Mouse (Mus musculus) T-helper 17 cell (primary cell): ENCODE data around the gene Hist1h4i.
"Not testable (repeated sequence)": the region's sequence is repeated elsewhere in the genome, so short reads cannot be mapped to it uniquely, and the experiment has no call there.

ENCODE experiments used
- in situ Hi-C, 2 experiments: fragments of 300-600 bp; cut with MboI, MseI; formaldehyde crosslinking; loops; 1 replicate in 1 of 2; 2 replicates in 1 of 2; pipeline ENCODE4 v1.15.1; 2025; ENCODE audit warnings: high pct_unique_total_duplicates in 2 of 2

The Hist1h4i gene

DNA sequence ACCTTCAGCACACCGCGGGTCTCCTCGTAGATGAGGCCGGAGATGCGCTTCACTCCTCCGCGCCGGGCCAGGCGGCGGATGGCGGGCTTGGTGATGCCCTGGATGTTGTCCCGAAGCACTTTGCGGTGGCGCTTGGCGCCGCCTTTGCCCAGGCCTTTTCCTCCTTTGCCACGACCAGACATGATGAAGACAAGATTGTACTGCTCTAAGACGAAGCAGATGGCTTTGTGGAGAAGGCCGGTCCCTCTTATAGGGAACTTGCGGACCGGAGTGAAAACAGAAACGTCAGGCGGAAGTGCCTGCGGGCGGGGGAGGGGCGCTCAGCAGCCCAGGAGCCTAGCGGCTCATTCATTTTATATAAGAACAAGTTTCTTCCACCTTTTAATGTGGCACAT lies at the start of gene Hist1h4i:
Gene Hist1h4i, minus strand, starts transcription at position 221 of the 395 bp plus-strand sequence.
- in situ Hi-C loops = loop anchor here (5.0 to 10.0 kb wide), 2 partner anchors 1514 to 1641 kb away; partner anchors contain the start of genes Hist1h1d (in 1 of the 2), Hist1h2ac (in 1 of the 2), Hist1h2bc (in 1 of the 2) and Hist1h4f (in 1 of the 2)

DNA sequence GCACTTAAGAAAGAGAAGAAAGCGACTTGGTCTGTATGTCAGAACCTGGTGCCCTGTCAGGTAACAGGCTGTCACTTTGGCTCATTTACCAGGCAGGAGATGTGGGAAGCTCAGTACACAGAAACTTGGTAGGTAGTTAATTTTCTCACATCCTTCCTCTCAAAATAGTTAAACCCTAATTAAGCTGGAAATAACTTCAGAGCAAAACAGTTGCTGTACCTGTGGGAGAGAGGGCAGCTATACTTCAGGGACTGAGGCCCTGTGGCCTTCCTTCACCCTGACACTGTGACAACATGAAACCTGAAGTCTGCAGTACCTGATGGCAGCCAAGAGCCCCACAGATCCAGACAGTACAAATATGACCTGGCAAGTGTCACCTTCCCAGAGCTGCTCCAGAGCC lies 43.0 kb upstream of the Hist1h4i start, which contains the start of gene Vmn1r188:
Gene Vmn1r188, plus strand, starts transcription at position 301 of the 400 bp plus-strand sequence.
- in situ Hi-C loops = not testable (repeated sequence)

DNA sequence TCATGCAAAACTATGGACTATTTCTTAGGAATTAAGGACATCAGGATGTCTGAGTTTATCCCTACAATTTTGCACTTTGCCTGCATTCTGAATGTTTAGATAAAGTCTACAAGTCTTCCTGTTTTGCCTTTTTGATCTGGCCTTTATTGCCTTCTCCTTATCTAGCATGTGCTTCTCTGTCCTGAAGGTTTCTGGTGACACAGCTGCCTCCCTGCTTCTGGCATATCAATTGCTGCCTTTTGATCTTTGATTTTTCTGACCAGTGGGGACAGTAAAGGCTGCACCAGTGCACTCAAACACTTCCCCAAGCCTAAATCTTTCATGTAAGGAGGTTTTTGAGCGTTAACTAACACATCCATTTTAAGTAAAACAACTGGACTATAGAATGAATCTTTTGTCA lies 22.3 kb upstream of the Hist1h4i start:
- in situ Hi-C loops = loop anchor here in 1 of 2 experiments (25.0 kb wide), 1 partner anchor 526 kb away; the partner anchor contains the start of genes Olfr1366 and Zkscan8

DNA sequence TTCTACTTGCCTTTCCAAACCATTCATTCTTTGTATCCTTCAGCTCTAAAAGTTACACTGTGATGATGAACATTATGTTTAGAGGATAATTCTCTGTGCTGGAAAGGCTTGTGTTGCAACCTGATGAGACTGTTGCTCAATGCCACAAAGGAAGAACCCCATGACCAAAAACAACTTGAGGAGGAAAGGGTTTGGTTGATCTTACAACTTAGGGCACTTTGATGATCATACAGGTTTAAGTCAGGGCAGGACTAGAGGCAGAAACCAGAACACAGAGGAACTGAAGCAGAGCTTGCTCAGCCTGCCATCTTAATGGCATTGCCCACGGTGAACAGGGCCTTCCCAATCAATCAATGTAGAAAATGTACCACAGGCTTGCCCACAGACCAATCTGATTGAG lies 20.3 kb upstream of the Hist1h4i start:
- in situ Hi-C loops = loop anchor here in 1 of 2 experiments (25.0 kb wide), 1 partner anchor 524 kb away; the partner anchor contains the start of genes Olfr1366 and Zkscan8

DNA sequence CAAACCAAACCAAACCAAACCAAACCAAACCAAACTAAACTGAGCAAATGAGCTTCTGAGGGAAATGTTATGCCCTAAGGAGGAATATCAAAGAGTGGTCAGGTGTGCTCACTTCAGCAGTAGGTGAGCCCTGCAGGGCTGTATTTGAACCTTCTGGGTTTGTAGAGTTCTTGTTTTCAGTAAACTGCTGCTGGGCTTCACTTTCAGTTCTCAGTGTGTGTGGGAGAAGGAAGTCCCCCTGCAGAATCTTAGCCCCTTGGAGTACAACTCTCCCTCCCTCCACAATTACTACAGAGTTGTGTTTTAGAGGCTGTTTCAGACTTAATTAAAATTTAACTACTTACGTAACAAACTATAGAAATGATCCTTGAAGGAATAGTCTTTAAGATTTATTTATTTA lies 12.6 kb upstream of the Hist1h4i start:
- in situ Hi-C loops = loop anchor here in 1 of 2 experiments (5.0 to 25.0 kb wide), 2 partner anchors 516 to 1244 kb away; partner anchors contain the start of genes Olfr1366 and Zkscan8

DNA sequence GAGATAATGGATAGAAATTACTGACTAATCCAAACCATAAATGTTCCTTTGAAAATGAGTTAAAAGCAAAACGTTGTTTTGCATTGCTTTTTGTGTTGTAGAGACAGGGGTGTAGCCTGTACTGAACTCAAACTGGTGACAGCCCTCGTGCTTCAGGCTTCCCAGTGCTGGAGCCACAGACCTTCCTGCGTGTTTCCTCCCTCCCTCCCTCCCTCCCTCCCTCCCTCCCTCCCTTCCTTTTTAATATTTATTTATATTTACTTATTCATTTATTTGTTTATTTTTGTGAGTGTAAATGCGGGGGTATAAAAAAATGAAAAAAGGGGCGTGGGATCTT lies 10.3 kb upstream of the Hist1h4i start:
- in situ Hi-C loops = loop anchor here in 1 of 2 experiments (5.0 to 25.0 kb wide), 2 partner anchors 514 to 1246 kb away; partner anchors contain the start of genes Olfr1366 and Zkscan8

DNA sequence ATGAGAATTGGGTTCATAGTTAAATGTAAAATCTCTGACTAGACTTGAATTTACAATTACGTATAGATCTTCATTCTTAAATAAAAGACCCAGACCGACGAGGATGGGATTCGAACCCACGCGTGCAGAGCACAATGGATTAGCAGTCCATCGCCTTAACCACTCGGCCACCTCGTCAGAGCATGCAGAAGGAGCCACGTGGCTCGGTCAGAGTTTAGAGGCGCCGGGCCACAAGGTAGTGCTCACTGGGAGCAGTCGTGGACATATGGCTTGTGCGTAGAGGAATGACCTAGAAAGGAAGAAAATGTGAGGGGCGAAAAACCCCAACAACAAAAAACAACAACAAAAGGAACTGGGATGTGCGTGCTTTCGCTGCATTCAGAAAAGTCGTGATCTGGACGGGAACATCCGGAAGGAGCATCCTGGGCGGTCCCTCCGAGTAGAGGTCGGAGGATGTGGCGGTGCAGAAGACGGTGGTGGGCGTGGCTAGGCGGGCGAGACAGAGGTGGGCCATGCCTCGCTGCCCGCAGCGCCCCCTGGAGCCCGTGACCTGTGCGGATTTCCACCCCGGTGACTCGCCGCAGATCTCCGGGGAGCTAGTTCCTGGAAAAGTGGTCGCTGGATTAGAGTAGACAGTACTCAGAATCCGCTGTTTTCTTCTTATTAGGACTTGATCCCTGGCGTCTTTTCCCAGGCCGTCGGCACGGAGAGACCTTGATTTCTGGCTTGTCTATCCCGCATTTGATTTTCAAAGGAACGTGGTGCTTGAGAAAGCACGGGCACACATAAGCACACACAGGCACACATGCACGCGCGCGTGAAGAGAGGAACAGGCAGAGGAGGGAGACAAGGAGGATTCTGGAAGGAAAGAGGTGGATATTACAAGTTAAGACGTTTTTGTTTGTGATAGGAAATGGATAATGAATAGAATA lies 9.7 kb upstream of the Hist1h4i start:
- in situ Hi-C loops = loop anchor here in 1 of 2 experiments (5.0 to 25.0 kb wide), 2 partner anchors 514 to 1246 kb away; partner anchors contain the start of genes Olfr1366 and Zkscan8

DNA sequence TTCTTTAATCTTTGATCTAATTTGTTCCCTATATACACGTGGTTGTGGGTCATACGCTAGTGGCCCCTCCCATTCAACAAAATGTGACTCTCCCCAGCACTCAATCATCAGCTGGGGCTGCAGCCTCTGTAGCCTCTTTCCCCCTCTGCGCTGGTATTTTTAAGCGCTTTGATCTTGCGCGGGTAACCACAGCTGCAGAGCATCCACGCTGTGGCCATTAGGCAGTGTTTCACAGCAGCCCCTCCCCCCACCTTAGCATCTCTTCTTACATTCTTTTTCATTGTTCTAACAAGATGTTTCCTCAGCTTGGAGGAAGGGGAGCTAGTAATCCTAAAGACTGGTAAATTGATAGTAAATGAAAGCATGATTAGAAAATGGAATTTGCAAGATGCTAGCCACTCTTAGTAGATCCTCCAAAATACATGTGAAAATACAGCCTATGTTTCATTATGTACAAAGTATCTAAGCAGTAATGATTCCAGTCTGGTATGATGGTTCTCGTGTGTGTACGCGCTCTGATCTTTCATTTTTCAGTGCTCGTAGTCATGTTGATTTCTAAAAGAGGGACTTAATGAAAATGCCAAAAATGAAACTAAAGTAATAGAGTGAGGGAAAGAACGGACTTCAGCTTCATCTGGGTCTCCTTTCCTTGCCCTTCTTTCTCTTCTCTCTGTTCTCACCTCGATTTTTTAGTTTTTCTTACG lies 8.7 kb upstream of the Hist1h4i start:
- in situ Hi-C loops = loop anchor here (5.0 to 25.0 kb wide), 6 partner anchors 318 to 1505 kb away; partner anchors contain the start of genes Hist1h1d (in 1 of the 2), Hist1h4f (in 1 of the 2), Olfr1366 (in 1 of the 2) and Zkscan8 (in 1 of the 2)

DNA sequence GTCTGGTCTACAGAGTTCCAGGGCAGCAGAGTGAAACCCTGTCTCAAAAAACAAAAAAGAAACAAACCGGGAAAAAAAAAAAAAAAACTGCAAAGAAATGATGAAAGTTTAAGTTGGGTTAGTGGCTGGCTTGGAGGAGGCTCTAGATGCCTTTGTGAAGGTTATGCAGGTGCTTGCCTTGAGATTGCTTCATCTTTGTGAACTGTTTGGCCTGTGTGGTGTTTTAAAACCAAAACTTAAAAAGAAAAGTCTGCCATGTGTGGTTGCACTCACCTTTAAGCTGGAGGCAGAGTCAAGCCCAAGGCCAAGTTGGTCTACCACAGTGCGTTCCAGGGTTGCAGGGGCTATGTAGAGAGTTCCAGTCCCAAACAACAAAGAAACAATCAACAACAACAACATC lies 7.9 kb upstream of the Hist1h4i start:
- in situ Hi-C loops = loop anchor here (5.0 to 10.0 kb wide), 4 partner anchors 317 to 1506 kb away; partner anchors contain the start of genes Hist1h1d (in 1 of the 2) and Hist1h4f (in 1 of the 2)

DNA sequence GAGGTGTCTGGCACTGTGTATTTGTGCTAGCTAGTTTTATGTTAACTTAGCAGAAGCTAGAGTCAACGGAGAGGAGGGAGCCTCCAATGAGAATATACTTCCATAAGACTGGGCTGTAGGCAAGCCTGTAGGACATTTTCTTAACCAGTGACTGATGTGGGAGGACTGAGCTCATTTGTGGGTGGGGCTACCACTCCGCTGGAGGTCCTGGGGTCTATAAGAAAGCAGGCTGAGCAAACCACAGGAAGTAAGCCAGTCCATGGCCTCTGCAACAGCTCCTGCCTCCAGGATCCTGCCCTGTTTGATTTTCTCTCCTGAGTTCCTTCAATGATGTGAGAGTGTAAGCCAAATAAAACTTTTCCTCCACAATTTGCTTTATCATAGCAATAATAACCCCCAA lies 4.1 kb upstream of the Hist1h4i start:
- in situ Hi-C loops = loop anchor here (5.0 to 10.0 kb wide), 4 partner anchors 313 to 1509 kb away; partner anchors contain the start of genes Hist1h1d (in 1 of the 2) and Hist1h4f (in 1 of the 2)

DNA sequence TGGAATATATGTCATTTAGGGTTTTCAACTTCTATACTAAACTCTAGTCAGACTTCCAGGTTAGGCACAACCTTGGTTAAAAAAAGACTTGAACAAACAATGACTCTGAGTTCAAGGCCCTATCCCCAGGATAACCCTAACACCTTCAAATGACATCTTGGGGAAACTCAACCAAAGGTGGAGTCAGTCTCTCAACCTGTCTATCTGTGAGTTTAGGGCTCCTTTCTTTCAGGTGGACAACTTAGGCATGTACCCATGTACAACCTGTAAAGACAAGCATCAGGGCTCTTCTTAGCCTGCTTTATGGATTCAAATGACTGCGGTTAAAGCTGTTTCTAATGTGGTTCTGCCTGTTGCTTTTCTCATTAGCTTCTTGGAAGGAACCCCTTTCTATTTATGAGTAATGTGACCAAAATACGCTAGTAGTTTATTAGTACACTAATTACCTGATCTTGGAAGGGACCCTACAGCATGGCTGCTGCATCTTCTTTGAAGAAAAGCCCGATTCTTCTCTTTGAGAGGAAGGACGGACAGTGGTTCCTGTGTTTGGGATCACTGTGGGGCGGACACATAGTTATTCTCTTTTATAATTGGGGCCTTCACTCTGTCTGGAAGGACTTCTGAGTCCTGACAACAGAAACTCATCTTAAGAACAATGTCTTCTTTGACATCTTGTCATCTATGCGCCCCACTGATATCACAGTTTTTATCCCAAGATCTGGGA lies 3.4 kb upstream of the Hist1h4i start:
- in situ Hi-C loops = loop anchor here (5.0 to 10.0 kb wide), 5 partner anchors 312 to 1638 kb away; partner anchors contain the start of genes Hist1h1d (in 1 of the 2), Hist1h2ac (in 1 of the 2), Hist1h2bc (in 1 of the 2) and Hist1h4f (in 1 of the 2)

DNA sequence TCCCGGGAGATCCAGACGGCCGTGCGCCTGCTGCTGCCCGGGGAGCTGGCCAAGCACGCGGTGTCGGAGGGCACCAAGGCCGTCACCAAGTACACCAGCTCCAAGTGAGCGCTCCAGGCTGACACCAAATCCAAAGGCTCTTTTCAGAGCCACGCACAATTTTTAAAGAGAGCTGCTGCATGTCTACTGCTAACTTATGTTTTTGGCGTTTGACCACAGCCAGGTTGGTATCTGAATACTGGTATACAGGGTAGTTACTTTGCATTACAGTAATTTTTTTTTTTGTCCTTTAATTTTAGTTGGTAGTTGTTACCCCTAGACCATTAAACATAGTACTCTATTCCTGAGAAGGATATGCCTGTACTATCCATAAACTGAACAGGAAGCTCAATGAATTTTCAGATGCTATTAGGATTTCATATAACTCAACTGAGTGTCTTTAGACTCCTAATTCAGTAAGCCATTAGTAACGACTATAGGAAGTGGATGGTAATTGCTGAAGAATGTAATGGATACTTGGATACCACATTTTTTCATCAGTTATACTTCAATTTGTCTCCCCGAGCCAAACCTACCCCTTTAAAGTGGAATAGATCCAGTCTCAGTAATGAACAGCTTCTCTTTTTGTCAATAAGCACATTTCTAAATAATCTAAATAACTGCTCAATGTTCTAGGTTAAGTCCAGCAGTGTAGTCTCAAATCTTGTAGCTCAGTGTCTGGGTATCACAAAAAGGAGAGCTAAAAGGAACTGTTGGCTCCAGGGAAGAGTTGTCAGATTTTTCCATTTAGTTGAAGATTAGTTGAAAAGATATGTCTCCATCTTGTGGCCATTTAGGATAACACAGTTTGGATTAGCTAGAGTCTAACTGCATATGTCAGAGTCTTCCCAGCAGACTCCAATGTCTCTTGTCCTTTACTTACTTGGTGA lies 2.6 kb upstream of the Hist1h4i start:
- in situ Hi-C loops = loop anchor here (5.0 to 10.0 kb wide), 2 partner anchors 1511 to 1639 kb away; partner anchors contain the start of genes Hist1h1d (in 1 of the 2), Hist1h2ac (in 1 of the 2), Hist1h2bc (in 1 of the 2) and Hist1h4f (in 1 of the 2)

DNA sequence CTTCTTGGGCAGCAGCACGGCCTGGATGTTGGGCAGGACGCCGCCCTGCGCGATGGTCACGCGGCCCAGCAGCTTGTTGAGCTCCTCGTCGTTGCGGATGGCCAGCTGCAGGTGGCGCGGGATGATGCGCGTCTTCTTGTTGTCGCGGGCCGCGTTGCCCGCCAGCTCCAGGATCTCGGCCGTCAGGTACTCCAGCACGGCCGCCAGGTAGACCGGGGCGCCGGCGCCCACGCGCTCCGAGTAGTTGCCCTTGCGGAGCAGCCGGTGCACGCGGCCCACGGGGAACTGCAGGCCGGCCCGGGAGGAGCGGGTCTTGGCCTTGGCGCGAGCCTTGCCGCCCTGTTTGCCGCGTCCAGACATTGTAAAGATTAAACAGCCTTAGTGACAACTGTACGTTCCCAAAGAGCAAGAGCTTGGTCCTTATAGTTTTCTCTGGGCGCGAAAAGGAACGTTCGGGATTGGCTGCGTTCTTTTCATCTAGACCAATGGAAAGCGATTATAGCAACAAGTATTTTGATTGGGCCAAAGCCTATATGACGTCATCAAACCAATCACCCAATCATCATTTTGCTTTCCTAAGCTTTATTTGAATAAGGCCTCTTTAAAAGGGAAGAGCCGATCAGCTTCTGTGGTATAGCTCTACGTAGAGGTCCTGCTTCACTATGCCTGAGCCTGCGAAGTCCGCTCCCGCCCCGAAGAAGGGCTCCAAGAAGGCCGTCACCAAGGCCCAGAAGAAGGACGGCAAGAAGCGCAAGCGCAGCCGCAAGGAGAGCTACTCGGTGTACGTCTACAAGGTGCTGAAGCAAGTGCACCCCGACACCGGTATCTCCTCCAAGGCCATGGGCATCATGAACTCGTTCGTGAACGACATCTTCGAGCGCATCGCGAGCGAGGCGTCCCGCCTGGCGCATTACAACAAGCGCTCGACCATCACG lies 1.7 kb upstream of the Hist1h4i start, which contains the start of the genes Hist1h2ag and Hist1h2bj:
Gene Hist1h2ag, minus strand, starts transcription at position 377 of the 935 bp plus-strand sequence.
Gene Hist1h2bj, plus strand, starts transcription at position 647 of the 935 bp plus-strand sequence.
- in situ Hi-C loops = loop anchor here (5.0 to 10.0 kb wide), 2 partner anchors 1512 to 1639 kb away; partner anchors contain the start of genes Hist1h1d (in 1 of the 2), Hist1h2ac (in 1 of the 2), Hist1h2bc (in 1 of the 2) and Hist1h4f (in 1 of the 2)

DNA sequence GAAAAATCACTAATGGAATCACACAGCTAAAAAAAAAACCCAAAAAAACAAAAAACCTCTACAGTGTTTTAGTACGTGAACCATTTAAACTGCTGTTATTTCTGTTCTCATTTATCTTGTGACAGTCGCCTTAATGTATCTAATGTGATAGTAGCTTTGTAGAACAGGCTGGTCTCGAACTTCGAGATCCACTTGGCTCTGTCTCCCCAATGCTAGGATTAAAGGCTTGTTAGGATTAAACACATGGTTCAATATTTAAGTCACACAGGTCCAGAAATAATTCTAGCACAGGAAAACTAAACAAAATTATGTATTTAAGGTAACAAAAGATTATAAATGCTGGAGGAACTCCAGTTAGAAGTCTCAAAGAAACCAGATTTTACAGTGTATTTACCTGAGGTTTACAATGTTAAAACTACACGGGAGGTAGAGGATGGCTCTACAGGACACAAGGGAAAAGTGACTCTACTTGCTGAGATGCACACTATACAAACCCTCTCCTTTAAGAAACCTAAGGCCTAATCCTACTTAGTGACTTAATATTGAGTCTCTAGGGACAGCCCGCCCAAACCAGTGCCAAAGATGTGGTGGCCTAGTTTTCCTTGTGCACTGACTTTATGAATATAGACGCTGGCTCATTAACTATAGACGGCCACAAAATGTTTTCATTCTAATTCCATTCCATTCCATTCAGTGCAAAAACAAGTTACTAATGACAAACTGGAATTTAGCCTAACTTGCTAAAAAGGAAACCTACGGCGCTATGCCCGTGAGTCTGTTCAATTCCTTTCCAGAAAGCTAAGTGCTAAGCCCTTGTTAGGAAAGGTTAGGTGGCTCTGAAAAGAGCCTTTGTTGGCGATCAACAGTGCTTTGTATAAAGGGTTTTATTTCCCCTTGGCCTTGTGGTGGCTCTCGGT lies 747 bp upstream of the Hist1h4i start:
- in situ Hi-C loops = loop anchor here (5.0 to 10.0 kb wide), 2 partner anchors 1513 to 1640 kb away; partner anchors contain the start of genes Hist1h1d (in 1 of the 2), Hist1h2ac (in 1 of the 2), Hist1h2bc (in 1 of the 2) and Hist1h4f (in 1 of the 2)

DNA sequence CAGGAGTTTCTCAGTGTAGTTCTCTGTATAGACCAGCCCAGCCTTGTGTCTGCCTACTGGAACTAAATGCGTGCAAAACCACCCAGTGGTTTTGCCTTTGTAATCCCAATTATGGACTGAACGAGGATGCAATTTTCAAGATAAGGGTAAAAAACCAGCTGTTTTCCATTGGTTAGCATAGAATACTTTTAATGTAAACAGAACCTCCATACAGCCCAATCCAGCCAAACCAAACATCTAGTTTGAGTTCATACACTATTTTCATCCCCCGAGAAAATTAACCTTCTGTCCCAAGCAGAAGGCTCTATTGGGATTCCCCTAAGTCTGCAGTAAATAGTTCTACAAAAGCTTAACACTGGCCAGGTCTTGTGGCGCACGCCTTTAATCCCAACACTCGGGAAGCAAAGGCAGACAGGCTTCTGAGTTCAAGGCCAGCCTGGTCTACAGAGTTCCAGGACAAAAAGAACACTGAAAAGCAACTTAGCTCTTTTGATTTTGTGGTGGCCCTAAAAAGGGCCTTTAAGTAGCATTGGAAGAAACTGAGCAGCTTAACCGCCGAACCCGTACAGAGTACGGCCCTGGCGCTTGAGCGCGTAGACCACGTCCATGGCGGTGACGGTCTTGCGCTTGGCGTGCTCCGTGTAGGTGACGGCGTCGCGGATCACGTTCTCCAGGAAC lies 559 bp downstream of the Hist1h4i start:
- in situ Hi-C loops = loop anchor here (5.0 to 10.0 kb wide), 2 partner anchors 1514 to 1642 kb away; partner anchors contain the start of genes Hist1h1d (in 1 of the 2), Hist1h2ac (in 1 of the 2), Hist1h2bc (in 1 of the 2) and Hist1h4f (in 1 of the 2)
